Mouse (Mus musculus) heart, adult 10 weeks (tissue): ENCODE data around the gene Xlr5a. TPM values are rescaled to one million over a fixed set of nuclear protein-coding genes. Genes with fewer than 3 reads are reported as not detected.

Experiments
- polyA plus RNA-seq: library from polyadenylated mRNA; stranded (reverse); fragments of 350-450 nt; fragmentation: Illumina TruSeq; extraction: RNeasy Lipid Tissue Mini Kit (QIAGEN cat#74804); gene quantifications from one replicate; pipeline ENCODE4 v1.2.3, GENCODE M21; 2014; ENCODE audit warnings: low read depth, low replicate concordance

The Xlr5a gene
- polyA plus RNA-seq, result not detected

DNA sequence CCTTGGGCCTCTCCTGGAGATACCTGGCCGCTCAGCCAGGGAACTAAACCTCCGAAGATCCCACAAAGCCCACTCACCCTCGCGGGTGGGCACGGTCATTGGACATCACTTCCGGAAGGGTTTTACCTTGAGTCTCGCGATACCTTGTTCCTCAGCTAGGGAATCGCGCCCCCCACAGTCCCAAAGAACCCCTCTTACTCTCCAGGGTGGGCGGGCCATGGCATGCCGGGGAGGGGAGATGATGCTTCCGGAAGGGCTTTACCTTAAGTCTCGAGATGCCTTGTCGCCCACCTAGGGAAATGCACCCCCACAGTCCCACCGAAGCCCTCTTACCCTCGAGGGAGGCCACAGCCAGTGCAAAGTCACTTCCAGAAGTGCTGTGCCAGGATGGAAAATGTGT, at the start of gene Xlr5a, which contains the start of gene Xlr5c:
Gene Xlr5a, minus strand, starts transcription at position 101 of the 400 bp plus-strand sequence.
Gene Xlr5c, minus strand, starts transcription at position 101 of the 400 bp plus-strand sequence.

DNA sequence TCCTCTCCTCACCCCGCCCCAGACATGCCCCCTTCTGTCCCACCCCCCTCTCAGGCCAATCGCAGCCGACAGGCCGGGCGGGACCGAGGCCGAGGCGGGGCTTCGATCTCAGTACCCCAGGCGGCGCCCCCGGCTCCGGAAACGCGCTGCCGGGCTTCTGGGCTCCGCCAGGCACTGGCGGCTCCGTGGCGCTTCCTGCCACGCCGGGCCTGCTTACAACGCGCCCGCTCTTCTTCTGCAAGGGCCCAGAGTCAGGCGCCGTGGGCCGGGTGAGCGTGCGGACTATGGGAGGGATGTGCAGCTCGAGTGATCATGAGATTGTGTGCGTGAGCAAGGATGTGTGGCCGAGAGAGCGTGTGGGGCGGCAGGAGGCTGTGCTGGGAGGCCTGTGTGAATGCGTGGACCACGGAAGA, 49.7 kb upstream of the Xlr5a start, which contains the start of gene Zfp275:
Gene Zfp275, plus strand, starts transcription at position 139 of the 413 bp plus-strand sequence.

DNA sequence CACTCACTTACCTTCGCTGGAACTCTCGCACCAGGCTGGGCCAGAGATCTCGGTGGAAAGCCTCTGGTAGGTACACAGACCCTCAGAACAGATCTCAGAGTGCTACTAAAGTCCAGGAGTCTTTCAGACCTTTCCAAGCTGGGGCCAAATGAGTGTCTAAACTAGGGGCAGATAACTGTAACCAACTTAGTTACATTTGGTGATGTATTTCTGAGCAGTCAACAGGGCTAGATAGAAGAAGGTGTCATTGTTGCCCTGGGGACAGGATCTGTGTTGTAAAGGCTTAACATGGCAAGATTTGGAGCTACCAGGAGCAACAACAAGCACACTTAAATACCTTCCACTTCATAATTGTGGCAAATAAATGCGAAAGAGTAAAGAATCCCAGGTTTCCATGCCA, 44.0 kb upstream of the Xlr5a start, which contains the start of gene Gm45015:
Gene Gm45015, minus strand, starts transcription at position 101 of the 400 bp plus-strand sequence.

DNA sequence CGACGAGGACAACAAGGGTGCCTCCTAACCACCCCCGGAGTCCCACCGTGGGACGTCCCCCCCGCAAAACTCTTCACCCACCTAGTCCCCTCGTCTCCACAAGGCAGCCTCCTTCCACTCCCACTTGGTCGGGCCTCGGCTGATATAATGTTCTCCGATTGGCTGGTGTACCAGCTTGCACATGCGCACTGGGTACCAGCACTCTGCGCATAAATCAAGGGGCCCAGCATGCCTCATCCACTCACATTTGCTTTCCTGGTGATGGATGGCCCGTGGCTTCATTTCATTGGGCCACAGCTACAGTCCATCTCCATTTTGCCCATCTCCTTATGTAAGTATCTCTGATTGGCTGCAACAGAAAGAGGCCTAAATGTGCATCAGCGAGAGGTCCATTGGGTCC, 27.5 kb downstream of the Xlr5a start, which contains the start of gene Xlr3c:
Gene Xlr3c, minus strand, starts transcription at position 121 of the 400 bp plus-strand sequence.

DNA sequence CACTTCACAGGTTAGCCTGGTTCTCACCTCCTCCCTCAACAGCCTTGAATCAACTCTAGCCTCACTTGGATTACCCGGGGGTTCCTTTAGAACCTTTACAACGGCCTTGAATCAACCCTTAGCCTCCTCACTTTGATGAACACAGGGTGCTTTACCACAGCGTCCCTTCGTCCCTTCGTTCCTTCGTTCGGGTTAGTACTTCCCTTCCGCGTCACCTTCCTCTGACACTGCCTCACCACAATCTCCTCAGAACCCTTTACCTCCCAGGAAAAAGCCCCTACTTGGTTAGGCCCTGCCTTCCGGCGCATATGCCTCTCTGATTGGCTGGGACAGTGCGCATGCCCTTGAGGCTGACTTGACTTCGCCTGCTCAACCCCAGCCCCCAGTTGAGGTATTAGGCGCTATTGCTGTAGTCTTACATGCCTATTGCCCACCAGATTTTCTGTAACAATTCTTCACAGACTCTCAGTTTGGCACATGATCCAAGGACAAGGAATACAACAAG, 49.9 kb downstream of the Xlr5a start, which contains the start of gene Xlr4c:
Gene Xlr4c, minus strand, starts transcription at position 310 of the 505 bp plus-strand sequence.

DNA sequence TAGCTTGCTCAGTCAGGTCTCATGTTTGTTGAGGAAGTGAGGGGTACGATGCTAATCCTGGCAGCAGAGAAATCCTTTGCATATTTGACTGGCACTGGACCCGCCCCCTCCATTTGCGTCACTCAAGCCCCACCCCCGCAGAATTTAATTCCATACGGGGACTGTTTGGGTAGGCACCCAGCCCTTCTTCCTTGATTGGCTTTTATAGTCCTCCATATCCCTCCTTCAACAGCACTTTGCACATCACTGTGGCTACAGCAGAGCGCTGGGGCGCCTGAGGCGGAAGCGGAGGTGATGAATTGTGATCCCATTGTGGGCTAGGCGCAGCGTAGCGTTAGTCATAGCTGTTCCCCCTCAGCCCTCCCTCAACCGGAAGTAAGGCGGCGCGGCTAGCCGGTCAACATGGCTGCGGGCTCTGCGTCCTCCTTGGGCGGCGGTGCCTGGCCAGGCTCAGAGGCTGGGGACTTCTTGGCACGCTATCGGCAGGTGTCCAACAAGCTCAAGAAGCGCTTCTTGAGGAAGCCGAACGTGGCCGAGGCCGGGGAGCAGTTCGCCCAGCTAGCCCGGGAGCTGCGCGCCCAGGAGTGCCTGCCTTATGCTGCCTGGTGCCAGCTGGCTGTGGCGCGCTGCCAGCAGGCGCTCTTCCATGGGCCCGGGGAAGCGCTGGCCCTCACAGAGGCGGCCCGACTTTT, 64.7 kb downstream of the Xlr5a start, which contains the start of gene F8a:
Gene F8a, plus strand, starts transcription at position 378 of the 692 bp plus-strand sequence.

DNA sequence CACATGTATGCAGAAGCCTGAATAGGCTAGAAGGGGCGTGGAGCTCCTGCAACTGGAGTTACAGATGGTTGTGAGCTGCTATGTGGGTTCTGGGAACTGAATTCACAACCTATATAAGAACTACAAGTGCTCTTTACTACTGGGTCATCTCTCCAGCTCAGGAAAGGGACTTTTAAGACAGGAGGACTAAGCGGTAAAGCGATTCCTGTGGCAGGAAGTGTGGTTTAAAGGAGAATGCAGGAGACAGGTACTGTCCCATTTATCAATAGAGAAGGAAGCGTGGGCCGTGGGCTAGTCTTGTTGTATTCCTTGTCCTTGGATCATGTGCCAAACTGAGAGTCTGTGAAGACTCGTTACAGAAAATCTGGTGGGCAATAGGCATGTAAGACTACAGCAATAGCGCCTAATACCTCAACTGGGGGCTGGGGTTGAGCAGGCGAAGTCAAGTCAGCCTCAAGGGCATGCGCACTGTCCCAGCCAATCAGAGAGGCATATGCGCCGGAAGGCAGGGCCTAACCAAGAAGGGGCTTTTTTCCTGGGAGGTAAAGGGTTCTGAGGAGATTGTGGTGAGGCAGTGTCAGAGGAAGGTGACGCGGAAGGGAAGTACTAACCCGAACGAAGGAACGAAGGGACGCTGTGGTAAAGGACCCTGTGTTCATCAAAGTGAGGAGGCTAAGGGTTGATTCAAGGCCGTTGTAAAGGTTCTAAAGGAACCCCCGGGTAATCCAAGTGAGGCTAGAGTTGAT, 78.8 kb downstream of the Xlr5a start, which contains the start of gene Xlr4b:
Gene Xlr4b, plus strand, starts transcription at position 515 of the 746 bp plus-strand sequence.

DNA sequence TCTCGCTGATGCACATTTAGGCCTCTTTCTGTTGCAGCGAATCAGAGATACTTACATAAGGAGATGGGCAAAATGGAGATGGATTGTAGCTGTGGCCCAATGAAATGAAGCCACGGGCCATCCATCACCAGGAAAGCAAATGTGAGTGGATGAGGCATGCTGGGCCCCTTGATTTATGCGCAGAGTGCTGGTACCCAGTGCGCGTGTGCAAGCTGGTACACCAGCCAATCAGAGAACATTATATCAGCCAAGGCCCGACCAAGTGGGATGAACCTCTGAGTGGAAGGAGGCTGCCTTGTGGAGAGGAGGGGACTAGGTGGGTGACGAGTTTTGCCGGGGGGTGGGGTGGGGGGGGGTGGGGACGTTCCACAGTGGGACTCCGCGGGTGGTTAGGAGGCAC, 100.8 kb downstream of the Xlr5a start, which contains the start of gene Xlr3b:
Gene Xlr3b, plus strand, starts transcription at position 274 of the 400 bp plus-strand sequence.

DNA sequence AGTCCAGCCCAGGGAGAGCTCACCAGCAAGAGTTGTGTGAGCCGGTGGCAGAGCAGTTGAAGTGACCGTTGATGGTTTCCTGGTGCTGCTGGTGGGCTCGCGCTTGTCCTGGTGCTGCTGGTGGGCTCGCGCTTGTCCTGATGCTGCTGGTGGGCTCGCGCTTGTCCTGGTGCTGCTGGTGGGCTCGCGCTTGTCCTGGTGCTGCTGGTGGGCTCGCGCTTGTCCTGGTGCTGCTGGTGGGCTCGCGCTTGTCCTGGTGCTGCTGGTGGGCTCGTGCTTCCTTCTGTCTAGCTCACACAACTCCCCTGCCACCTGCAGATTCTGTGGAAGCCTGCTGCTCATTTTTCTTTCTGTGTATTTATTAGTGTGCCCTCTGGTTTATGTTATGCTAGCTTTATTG, 115.9 kb downstream of the Xlr5a start, which contains the start of gene Spin2d:
Gene Spin2d, minus strand, starts transcription at position 101 of the 400 bp plus-strand sequence.

DNA sequence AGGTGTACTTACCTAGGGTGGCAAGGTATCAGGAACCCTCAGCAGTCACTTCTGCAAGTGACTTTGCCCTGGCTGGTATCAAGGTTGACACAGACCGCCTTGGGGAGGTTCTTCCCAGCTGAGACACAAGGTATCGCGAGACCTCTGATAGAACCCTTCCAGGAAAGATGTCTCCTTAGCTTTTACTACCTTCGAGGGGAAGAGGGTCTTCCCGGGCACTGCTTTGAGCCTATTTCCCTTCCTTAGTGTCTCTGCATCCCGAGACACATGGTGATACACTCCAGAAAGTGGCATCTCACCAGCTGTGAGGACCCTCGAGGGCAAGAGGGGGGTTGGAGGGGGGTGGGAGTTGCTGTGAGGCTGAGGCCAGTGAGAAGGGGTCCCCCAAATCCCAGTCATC, 143.4 kb downstream of the Xlr5a start, which contains the start of gene DXBay18:
Gene DXBay18, minus strand, starts transcription at position 101 of the 400 bp plus-strand sequence.

DNA sequence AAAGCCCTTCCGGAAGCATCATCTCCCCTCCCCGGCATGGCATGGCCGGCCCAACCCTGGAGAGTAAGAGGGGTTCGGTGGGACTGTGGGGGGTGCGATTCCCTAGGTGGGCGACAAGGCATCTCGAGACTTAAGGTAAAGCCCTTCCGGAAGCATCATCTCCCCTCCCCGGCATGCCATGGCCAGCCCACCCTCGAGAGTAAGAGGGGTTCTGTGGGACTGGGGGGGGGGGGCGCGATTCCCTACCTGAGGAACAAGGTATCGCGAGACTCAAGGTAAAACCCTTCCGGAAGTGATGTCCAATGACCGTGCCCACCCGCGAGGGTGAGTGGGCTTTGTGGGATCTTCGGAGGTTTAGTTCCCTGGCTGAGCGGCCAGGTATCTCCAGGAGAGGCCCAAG, 144.3 kb downstream of the Xlr5a start, which contains the start of gene Xlr5b:
Gene Xlr5b, plus strand, starts transcription at position 301 of the 400 bp plus-strand sequence.

DNA sequence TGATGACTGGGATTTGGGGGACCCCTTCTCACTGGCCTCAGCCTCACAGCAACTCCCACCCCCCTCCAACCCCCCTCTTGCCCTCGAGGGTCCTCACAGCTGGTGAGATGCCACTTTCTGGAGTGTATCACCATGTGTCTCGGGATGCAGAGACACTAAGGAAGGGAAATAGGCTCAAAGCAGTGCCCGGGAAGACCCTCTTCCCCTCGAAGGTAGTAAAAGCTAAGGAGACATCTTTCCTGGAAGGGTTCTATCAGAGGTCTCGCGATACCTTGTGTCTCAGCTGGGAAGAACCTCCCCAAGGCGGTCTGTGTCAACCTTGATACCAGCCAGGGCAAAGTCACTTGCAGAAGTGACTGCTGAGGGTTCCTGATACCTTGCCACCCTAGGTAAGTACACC, 176.0 kb downstream of the Xlr5a start, which contains the start of gene Gm14685:
Gene Gm14685, plus strand, starts transcription at position 301 of the 400 bp plus-strand sequence.

DNA sequence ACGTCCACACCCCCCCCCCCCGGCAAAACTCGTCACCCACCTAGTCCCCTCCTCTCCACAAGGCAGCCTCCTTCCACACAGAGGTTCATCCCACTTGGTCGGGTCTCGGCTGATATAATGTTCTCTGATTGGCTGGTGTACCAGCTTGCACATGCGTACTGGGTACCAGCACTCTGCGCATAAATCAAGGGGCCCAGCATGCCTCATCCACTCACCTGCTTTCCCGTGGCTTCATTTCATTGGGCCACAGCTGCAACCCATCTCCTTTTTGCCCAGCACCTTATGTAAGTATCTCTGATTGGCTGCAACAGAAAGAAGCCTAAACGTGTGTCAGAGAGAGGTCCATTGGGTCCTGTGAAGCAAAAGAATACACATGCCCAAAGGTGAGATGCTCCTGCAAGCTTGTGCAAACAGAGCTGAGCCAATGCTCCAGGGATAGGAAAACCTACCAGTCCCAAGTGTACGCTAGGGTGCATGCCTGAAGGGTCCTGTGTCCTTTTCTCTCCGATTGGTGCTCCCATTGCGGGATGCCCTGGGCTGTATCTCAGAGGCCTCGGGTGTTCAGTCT, 195.8 kb downstream of the Xlr5a start, which contains the start of gene Xlr3a:
Gene Xlr3a, minus strand, starts transcription at position 155 of the 568 bp plus-strand sequence.

DNA sequence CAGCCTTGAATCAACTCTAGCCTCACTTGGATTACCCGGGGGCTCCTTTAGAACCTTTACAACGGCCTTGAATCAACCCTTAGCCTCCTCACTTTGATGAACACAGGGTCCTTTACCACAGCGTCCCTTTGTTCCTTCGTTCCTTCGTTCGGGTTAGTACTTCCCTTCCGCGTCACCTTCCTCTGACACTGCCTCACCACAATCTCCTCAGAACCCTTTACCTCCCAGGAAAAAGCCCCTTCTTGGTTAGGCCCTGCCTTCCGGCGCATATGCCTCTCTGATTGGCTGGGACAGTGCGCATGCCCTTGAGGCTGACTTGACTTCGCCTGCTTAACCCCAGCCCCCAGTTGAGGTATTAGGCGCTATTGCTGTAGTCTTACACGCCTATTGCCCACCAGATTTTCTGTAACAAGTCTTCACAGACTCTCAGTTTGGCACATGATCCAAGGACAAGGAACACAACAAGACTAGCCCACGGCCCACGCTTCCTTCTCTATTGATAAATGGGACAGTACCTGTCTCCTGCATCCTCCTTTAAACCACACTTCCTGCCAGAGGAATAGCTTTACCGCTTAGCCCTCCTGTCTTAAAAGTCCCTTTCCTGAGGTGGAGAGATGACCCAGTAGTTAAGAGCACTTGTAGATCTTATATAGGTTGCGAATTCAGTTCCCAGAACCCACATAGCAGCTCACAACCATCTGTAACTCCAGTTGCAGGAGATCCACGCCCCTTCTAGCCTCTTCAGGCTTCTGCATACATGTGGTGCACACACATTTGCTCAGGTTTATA, 210.3 kb downstream of the Xlr5a start, which contains the start of gene Xlr4a:
Gene Xlr4a, minus strand, starts transcription at position 212 of the 789 bp plus-strand sequence.

DNA sequence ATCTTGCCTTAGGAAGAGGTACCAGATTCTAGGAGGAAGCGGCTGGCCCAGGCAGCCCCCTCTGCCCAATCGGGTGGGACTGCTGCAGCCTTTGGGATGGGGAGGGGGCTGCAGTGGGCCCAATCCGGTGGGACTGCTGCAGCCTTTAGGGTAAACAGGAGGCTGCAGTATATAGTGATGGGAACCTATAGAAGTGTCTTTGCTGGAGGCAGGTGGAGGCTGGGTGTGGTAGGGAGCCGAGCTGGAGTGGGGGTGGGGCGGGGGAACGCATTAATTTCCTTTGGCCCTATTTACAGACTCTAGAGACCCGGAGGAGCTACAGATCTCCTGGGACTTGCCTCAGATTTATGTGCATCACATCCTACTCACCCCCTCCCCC, 228.4 kb downstream of the Xlr5a start, which contains the start of gene Pnma3:
Gene Pnma3, plus strand, starts transcription at position 373 of the 379 bp plus-strand sequence.

Other genes starting within 250 kb of the Xlr5a start
- not detected for gene Pnma3, start 228.2 kb downstream of the Xlr5a start, polyA plus RNA-seq
- not detected for gene Xlr4a, start 210.5 kb downstream of the Xlr5a start, polyA plus RNA-seq
- 0.71 TPM for gene Xlr3a, start 195.9 kb downstream of the Xlr5a start, polyA plus RNA-seq
- gene Gm14685, start 175.9 kb downstream of the Xlr5a start, polyA plus RNA-seq, result not detected
- gene Xlr5b, start 144.2 kb downstream of the Xlr5a start, polyA plus RNA-seq, result not detected
- not detected for gene DXBay18, start 143.5 kb downstream of the Xlr5a start, polyA plus RNA-seq
- not detected for gene Spin2d, start 116.0 kb downstream of the Xlr5a start, polyA plus RNA-seq
- 0.76 TPM for gene Xlr3b, start 100.8 kb downstream of the Xlr5a start, polyA plus RNA-seq
- 0.50 TPM for gene Xlr4b, start 78.6 kb downstream of the Xlr5a start, polyA plus RNA-seq
- 4.1 TPM for gene F8a, start 64.7 kb downstream of the Xlr5a start, polyA plus RNA-seq
- not detected for gene Xlr4c, start 49.8 kb downstream of the Xlr5a start, polyA plus RNA-seq
- not detected for gene Xlr3c, start 27.6 kb downstream of the Xlr5a start, polyA plus RNA-seq
- not detected for gene Xlr5c, start within 50 bp of the Xlr5a start, polyA plus RNA-seq
- not detected for gene Gm45015, start 43.9 kb upstream of the Xlr5a start, polyA plus RNA-seq
- gene Zfp275, start 49.6 kb upstream of the Xlr5a start, polyA plus RNA-seq, result 7.8 TPM
- gene Gm18336, start 105.8 kb upstream of the Xlr5a start, polyA plus RNA-seq, result not detected
- gene Zfp92, start 118.1 kb upstream of the Xlr5a start, polyA plus RNA-seq, result not detected
- gene Trex2, start 142.4 kb upstream of the Xlr5a start, polyA plus RNA-seq, result not detected
- gene Haus7, start 166.1 kb upstream of the Xlr5a start, polyA plus RNA-seq, result 8.6 TPM
- gene Bgn, start 190.6 kb upstream of the Xlr5a start, polyA plus RNA-seq, result 227 TPM
- not detected for gene Atp2b3, start 210.1 kb upstream of the Xlr5a start, polyA plus RNA-seq